21 mouse cellular contexts compared by ENCODE assay signal in genomic region chr3:119776129-119776528, GRCm38 (mm10). TPM values are rescaled to one million over a fixed set of nuclear protein-coding genes. Genes with fewer than 3 reads are reported as not detected.
DNase-seq lines count a peak whose midpoint lies in the region; ATAC-seq and TF ChIP-seq lines count a peak whose summit lies in the region.
"Had no signal": no experiment of that assay in that cellular context is flagged by ENCODE, and none has a peak within 500 bp of the region (broad histone marks: within the 10 kb centered on the region; RNA-seq: fewer than 3 reads in every experiment).

No protein-coding gene starts in this region.

- no peak for TF ChIP-seq EP300 in stomach, postnatal 0 days (optimal IDR thresholded peaks at IDR 0.05)

- TF ChIP-seq CTCF in intestine, postnatal 0 days (IDR thresholded peaks at IDR 0.05; ENCODE audit: low read depth), result no peak
- no peak for TF ChIP-seq CTCF in stomach, postnatal 0 days (IDR thresholded peaks at IDR 0.05; ENCODE audit: low read depth)

- ATAC-seq in intestine, embryonic 15.5 days, result peak; percentile 61; the same call in 1 of the 2 replicates
- no peak for ATAC-seq in intestine, postnatal 0 days
- ATAC-seq in midbrain, embryonic 11.5 days (ENCODE audit: low FRiP score), result peak; percentile 64; the same call in 1 of the 2 replicates
- peak; percentile 75; the same call in 1 of the 2 replicates for ATAC-seq in kidney, embryonic 15.5 days (replicated peaks; ENCODE audit: low FRiP score)
- peak; percentile 71; the same call in 1 of the 2 replicates for ATAC-seq in stomach, postnatal 0 days (ENCODE audit: low FRiP score, low TSS enrichment)
- ATAC-seq: intestine, embryonic 16.5 days; liver, embryonic 12.5 days; lung, postnatal 0 days had no signal

- H3K9ac ChIP-seq in intestine, embryonic 15.5 days, result no peak overlapping the region
- no peak overlapping the region for H3K9ac ChIP-seq in intestine, postnatal 0 days (ENCODE audit: low read depth, low read length)
- H3K9ac ChIP-seq in midbrain, embryonic 11.5 days (ENCODE audit: low read length), result no peak overlapping the region
- H3K9ac ChIP-seq in kidney, embryonic 15.5 days, result no peak overlapping the region
- H3K9ac ChIP-seq in stomach, postnatal 0 days (ENCODE audit: low read length), result no peak overlapping the region
- H3K9ac ChIP-seq: heart, embryonic 12.5 days; hindbrain, embryonic 13.5 days; liver, embryonic 12.5 days had no signal

- H3K4me3 ChIP-seq in intestine, embryonic 15.5 days (replicated peaks), result no peak overlapping the region
- H3K4me3 ChIP-seq in intestine, postnatal 0 days (ENCODE audit: low read depth, low read length), result no peak overlapping the region
- no peak overlapping the region for H3K4me3 ChIP-seq in midbrain, embryonic 11.5 days (ENCODE audit: low read depth, low read length)
- H3K4me3 ChIP-seq in midbrain, embryonic 10.5 days, result no peak overlapping the region
- H3K4me3 ChIP-seq in kidney, embryonic 15.5 days (replicated peaks), result no peak overlapping the region
- H3K4me3 ChIP-seq in stomach, postnatal 0 days (ENCODE audit: low read depth, low read length), result no peak overlapping the region
- H3K4me3 ChIP-seq: heart, embryonic 12.5 days; hindbrain, embryonic 13.5 days; left cerebral cortex, adult 2 months; limb, embryonic 10.5 days; liver, embryonic 12.5 days had no signal

- no peaks in the 10 kb centered on the region for H3K27me3 ChIP-seq in intestine, embryonic 15.5 days (replicated peaks)
- no peaks in the 10 kb centered on the region for H3K27me3 ChIP-seq in intestine, postnatal 0 days (replicated peaks; ENCODE audit: control insufficient read depth, insufficient read depth, low read length)
- no peaks in the 10 kb centered on the region for H3K27me3 ChIP-seq in midbrain, embryonic 11.5 days (ENCODE audit: control insufficient read depth, insufficient read depth, low read length)
- H3K27me3 ChIP-seq in midbrain, embryonic 10.5 days (ENCODE audit: low read depth, poor library complexity, severe bottlenecking), result no peaks in the 10 kb centered on the region
- H3K27me3 ChIP-seq in kidney, embryonic 15.5 days, result no peaks in the 10 kb centered on the region
- no peaks in the 10 kb centered on the region for H3K27me3 ChIP-seq in stomach, postnatal 0 days (ENCODE audit: control insufficient read depth, insufficient read depth, low read length)
- H3K27me3 ChIP-seq: CH12.LX; heart, embryonic 12.5 days; hindbrain, embryonic 13.5 days; liver, embryonic 12.5 days had no signal

- peaks cover 4% of the 10 kb centered on the region; the same call in 1 of the 2 replicates for H3K36me3 ChIP-seq in intestine, embryonic 15.5 days
- H3K36me3 ChIP-seq in intestine, postnatal 0 days (ENCODE audit: control insufficient read depth, insufficient read depth), result no peaks in the 10 kb centered on the region
- H3K36me3 ChIP-seq in midbrain, embryonic 11.5 days (ENCODE audit: control insufficient read depth, insufficient read depth, low read length), result no peaks in the 10 kb centered on the region
- peaks cover 51% of the 10 kb centered on the region for H3K36me3 ChIP-seq in midbrain, embryonic 10.5 days
- peaks cover 14% of the 10 kb centered on the region; the same call in 1 of the 2 replicates for H3K36me3 ChIP-seq in kidney, embryonic 15.5 days
- H3K36me3 ChIP-seq in stomach, postnatal 0 days (ENCODE audit: control insufficient read depth, insufficient read depth, low read length), result no peaks in the 10 kb centered on the region

- H3K9me3 ChIP-seq in intestine, embryonic 15.5 days, result no peaks in the 10 kb centered on the region
- H3K9me3 ChIP-seq in intestine, postnatal 0 days (ENCODE audit: control insufficient read depth), result no peaks in the 10 kb centered on the region
- no peaks in the 10 kb centered on the region for H3K9me3 ChIP-seq in midbrain, embryonic 11.5 days (ENCODE audit: control insufficient read depth, low read length)
- H3K9me3 ChIP-seq in midbrain, embryonic 10.5 days (replicated peaks), result no peaks in the 10 kb centered on the region
- no peaks in the 10 kb centered on the region for H3K9me3 ChIP-seq in kidney, embryonic 15.5 days (replicated peaks)
- H3K9me3 ChIP-seq in stomach, postnatal 0 days (ENCODE audit: control insufficient read depth, low read length), result no peaks in the 10 kb centered on the region
- H3K9me3 ChIP-seq: heart, embryonic 12.5 days; hindbrain, embryonic 13.5 days; limb, embryonic 10.5 days; liver, embryonic 12.5 days had no signal

- DNase-seq in midbrain, embryonic 11.5 days (ENCODE audit: low spot score, missing footprints), result no peak
- no peak for DNase-seq in midbrain, embryonic 10.5 days (ENCODE audit: low spot score)
- DNase-seq in stomach, postnatal 0 days (ENCODE audit: low spot score), result peak; percentile 23
- no peak for DNase-seq in left cerebral cortex, postnatal 36 days (ENCODE audit: low spot score in 2 of 2)
- DNase-seq: adrenal gland, postnatal 36 days; cerebellum, adult 11-12 months; cerebellum, postnatal 25 days; embryo, embryonic 11 days; layer of hippocampus, adult 9-11 months; thymus, postnatal 25 days had no signal

- H3K4me1 ChIP-seq in intestine, embryonic 15.5 days (replicated peaks), result no peaks in the 10 kb centered on the region
- H3K4me1 ChIP-seq in intestine, postnatal 0 days (replicated peaks; ENCODE audit: control insufficient read depth, insufficient read depth, low read length), result no peaks in the 10 kb centered on the region
- H3K4me1 ChIP-seq in midbrain, embryonic 11.5 days (ENCODE audit: control insufficient read depth, insufficient read depth, low read length), result peaks cover 14% of the 10 kb centered on the region
- H3K4me1 ChIP-seq in midbrain, embryonic 10.5 days, result peaks cover 31% of the 10 kb centered on the region
- peaks cover 11% of the 10 kb centered on the region for H3K4me1 ChIP-seq in kidney, embryonic 15.5 days
- H3K4me1 ChIP-seq in stomach, postnatal 0 days (replicated peaks; ENCODE audit: control insufficient read depth, insufficient read depth), result no peaks in the 10 kb centered on the region

- 92% methylated on average over 5 of the region's 5 CpGs for WGBS in intestine, embryonic 15.5 days
- 77% methylated on average over 5 of the region's 5 CpGs for WGBS in intestine, postnatal 0 days
- WGBS in midbrain, embryonic 11.5 days, result 91% methylated on average over 5 of the region's 5 CpGs
- WGBS in midbrain, embryonic 10.5 days, result 90% methylated on average over 5 of the region's 5 CpGs
- 84% methylated on average over 5 of the region's 5 CpGs for WGBS in kidney, embryonic 15.5 days
- WGBS in stomach, postnatal 0 days, result 69% methylated on average over 5 of the region's 5 CpGs

- no peak overlapping the region for H3K27ac ChIP-seq in intestine, embryonic 15.5 days
- H3K27ac ChIP-seq in intestine, postnatal 0 days (ENCODE audit: low read depth, low read length), result no peak overlapping the region
- no peak overlapping the region for H3K27ac ChIP-seq in midbrain, embryonic 11.5 days (ENCODE audit: low read depth, low read length)
- no peak overlapping the region for H3K27ac ChIP-seq in midbrain, embryonic 10.5 days (replicated peaks)
- no peak overlapping the region for H3K27ac ChIP-seq in kidney, embryonic 15.5 days
- no peak overlapping the region for H3K27ac ChIP-seq in stomach, postnatal 0 days (replicated peaks)
- H3K27ac ChIP-seq: hindbrain, embryonic 13.5 days; left cerebral cortex, adult 2 months; limb, embryonic 10.5 days; liver, embryonic 12.5 days had no signal

- intact Hi-C loops in left cerebral cortex, postnatal 36 days (cut with DNase I), result no loop called here

- H3K4me2 ChIP-seq in intestine, embryonic 15.5 days (replicated peaks), result no peak overlapping the region
- no peak overlapping the region for H3K4me2 ChIP-seq in intestine, postnatal 0 days (replicated peaks; ENCODE audit: low read depth)
- no peak overlapping the region for H3K4me2 ChIP-seq in midbrain, embryonic 11.5 days
- H3K4me2 ChIP-seq in kidney, embryonic 15.5 days, result no peak overlapping the region
- H3K4me2 ChIP-seq in stomach, postnatal 0 days (replicated peaks; ENCODE audit: low read depth), result no peak overlapping the region
- H3K4me2 ChIP-seq: heart, embryonic 12.5 days; hindbrain, embryonic 13.5 days; liver, embryonic 12.5 days had no signal

RNA-seq across cellular contexts. Expression of gene Ptbp2, which starts 8.1 kb away (rescaled TPM):
- 40.3 and 49.5 TPM in 2 replicates for polyA plus RNA-seq in intestine, embryonic 15.5 days (2015; fragmentation: Nextera tagmentation; extraction: Ambion mirVana)
- polyA plus RNA-seq in intestine, postnatal 0 days (2015; fragmentation: Nextera tagmentation; extraction: Ambion mirVana), result 22.5 and 26.4 TPM in 2 replicates
- 399 and 416 TPM in 2 replicates for polyA plus RNA-seq in midbrain, embryonic 11.5 days (2014; fragmentation: Nextera tagmentation; extraction: Ambion mirVana)
- 223 and 267 TPM in 2 replicates for polyA plus RNA-seq in midbrain, embryonic 10.5 days (2016; fragmentation: Nextera tagmentation; extraction: Ambion mirVana)
- polyA plus RNA-seq in kidney, embryonic 15.5 days (2015; fragmentation: Nextera tagmentation; extraction: Ambion mirVana), result 62.2 and 70.4 TPM in 2 replicates
- 26.8 and 27.5 TPM in 2 replicates for polyA plus RNA-seq in stomach, postnatal 0 days (2015; fragmentation: Nextera tagmentation; extraction: Ambion mirVana)
- 100 to 1,000 TPM in 1 of 2 experiments, 10 to 100 TPM in 1; 96.9 to 109 TPM for total RNA-seq in left cerebral cortex, postnatal 36 days (2021)
